Mouse (Mus musculus) testis, adult 2 months (tissue): ENCODE results near the gene Hoxa3. TPM values are rescaled to one million over a fixed set of nuclear protein-coding genes. Genes with fewer than 3 reads are reported as not detected.
A peak's percentile ranks its signal among the peaks of the same experiment; 100 is the strongest.

Experiments
- H3K27ac ChIP-seq: fragments of 200-500 bp; 2 replicates; pipeline ENCODE4 v1.5.1; 2012; ENCODE audit warnings: low read depth, low read length; ENCODE audit not compliant: control insufficient read depth, insufficient read depth
- H3K27me3 ChIP-seq: fragments of 200-500 bp; 2 replicates; pipeline ENCODE4 v1.6.1; 2012; ENCODE audit warnings: mild to moderate bottlenecking, low read length, moderate library complexity; ENCODE audit not compliant: control insufficient read depth, insufficient read depth
- H3K36me3 ChIP-seq: fragments of 200-500 bp; 2 replicates; pipeline ENCODE4 v1.6.1; 2012; ENCODE audit warnings: mild to moderate bottlenecking, low read length; ENCODE audit not compliant: control insufficient read depth, insufficient read depth
- H3K4me1 ChIP-seq: fragments of 200-500 bp; 2 replicates; pipeline ENCODE4 v1.6.1; 2012; ENCODE audit warnings: low read length; ENCODE audit not compliant: control insufficient read depth, insufficient read depth
- H3K4me3 ChIP-seq: fragments of 200-500 bp; 2 replicates; pipeline ENCODE4 v1.5.1; 2012; ENCODE audit warnings: low read depth, mild to moderate bottlenecking, low read length, moderate library complexity, mixed read lengths; ENCODE audit not compliant: control insufficient read depth
- CTCF ChIP-seq: fragments of 200-500 bp; IDR thresholded peaks from 2 replicates; pipeline ENCODE4 v1.5.1; 2012; ENCODE audit warnings: low read depth, mild to moderate bottlenecking, inconsistent platforms, low read length, moderate library complexity; ENCODE audit not compliant: control insufficient read depth, insufficient read depth, insufficient replicate concordance
- POLR2A ChIP-seq: fragments of 200-500 bp; IDR thresholded peaks from 2 replicates; pipeline ENCODE4 v1.6.1; 2012; ENCODE audit warnings: low read depth, mild to moderate bottlenecking, inconsistent platforms, low read length, moderate library complexity; ENCODE audit not compliant: control insufficient read depth
- polyA plus RNA-seq: library from polyadenylated mRNA; depleted of rRNA; stranded (reverse); fragments of >200 nt; gene quantifications from 2 replicates; pipeline ENCODE4 v1.2.3, GENCODE M21; 2012

Hoxa3 gene
- polyA plus RNA-seq, 1 experiment, result 5.8 TPM

GRCm38 (mm10) chr6:52168191-52169055, 44.7 kb downstream of the Hoxa3 start:
- Histone ChIP-seq H3K4me1 (peaks cover 28% of the 10 kb centered on the region), H3K27ac (no peak overlapping the region), H3K27me3 (peaks cover 16% of the 10 kb centered on the region), H3K4me3 (no peak overlapping the region), H3K36me3 (no peaks in the 10 kb centered on the region)
- TF ChIP-seq CTCF (no peak), POLR2A (no peak)

- peaks cover 29% of the 10 kb centered on the region for H3K4me1 ChIP-seq
- H3K36me3 ChIP-seq, result no peaks in the 10 kb centered on the region
- TF ChIP-seq POLR2A, result no peak
- TF ChIP-seq CTCF, result no peak
- H3K4me3 ChIP-seq, result no peak overlapping the region
- H3K27me3 ChIP-seq, result peaks cover 20% of the 10 kb centered on the region
- no peak overlapping the region for H3K27ac ChIP-seq
These were observed 45.4 kb downstream of the Hoxa3 start for GRCm38 (mm10) chr6:52167736-52168161.

GRCm38 (mm10) chr6:52167176-52167575, 46.0 kb downstream of the Hoxa3 start:
- TF ChIP-seq POLR2A, result no peak
- no peak for TF ChIP-seq CTCF
- H3K4me3 ChIP-seq, result no peak overlapping the region
- no peak overlapping the region for H3K27ac ChIP-seq
- peaks cover 18% of the 10 kb centered on the region for H3K27me3 ChIP-seq
- peaks cover 24% of the 10 kb centered on the region for H3K4me1 ChIP-seq
- no peaks in the 10 kb centered on the region for H3K36me3 ChIP-seq

GRCm38 (mm10) chr6:52166431-52167077, 46.6 kb downstream of the Hoxa3 start:
- Histone ChIP-seq H3K36me3 (no peaks in the 10 kb centered on the region), H3K27ac (no peak overlapping the region), H3K27me3 (peaks cover 18% of the 10 kb centered on the region), H3K4me1 (peaks cover 23% of the 10 kb centered on the region), H3K4me3 (no peak overlapping the region)
- TF ChIP-seq POLR2A (no peak), CTCF (no peak)

GRCm38 (mm10) chr6:52165441-52166370, 47.4 kb downstream of the Hoxa3 start:
- H3K4me1 ChIP-seq, result peaks cover 24% of the 10 kb centered on the region
- H3K36me3 ChIP-seq, result no peaks in the 10 kb centered on the region
- H3K4me3 ChIP-seq, result no peak overlapping the region
- TF ChIP-seq POLR2A (no peak), CTCF (no peak)
- H3K27me3 ChIP-seq, result peaks cover 20% of the 10 kb centered on the region
- H3K27ac ChIP-seq, result no peak overlapping the region

GRCm38 (mm10) chr6:52164626-52165440, 48.3 kb downstream of the Hoxa3 start, which contains the start of gene Hoxa2:
TSS of gene Hoxa2 (minus strand) at chr6:52164831.
- Histone ChIP-seq H3K4me1 (peaks cover 22% of the 10 kb centered on the region), H3K4me3 (peak within 1 kb of the TSS; percentile 1; the same call in 1 of the 2 replicates), H3K27me3 (peaks cover 21% of the 10 kb centered on the region), H3K36me3 (no peaks in the 10 kb centered on the region), H3K27ac (no peak within 1 kb of the TSS)
- TF ChIP-seq POLR2A, result no peak
- TF ChIP-seq CTCF, result no peak
